Mouse (Mus musculus) myocyte (in vitro differentiated cells): ENCODE data around the gene Sptbn1. TPM values are rescaled to one million over a fixed set of nuclear protein-coding genes. Genes with fewer than 3 reads are reported as not detected.

Source experiments
- H3K27me3 ChIP-seq: one replicate; pipeline ENCODE4 v1.6.1; 2011; ENCODE audit not compliant: control insufficient read depth, insufficient read depth, insufficient read length
- H3K36me3 ChIP-seq: one replicate; pipeline ENCODE4 v1.6.1; 2011; ENCODE audit not compliant: control insufficient read depth, insufficient read depth
- H3K4me2 ChIP-seq: one replicate; pipeline ENCODE4 v1.6.1; 2011; ENCODE audit warnings: low read depth, control low read depth
- H3K4me3 ChIP-seq: one replicate; pipeline ENCODE4 v1.5.1; 2011; ENCODE audit warnings: mild to moderate bottlenecking, control low read depth, moderate library complexity
- H3K79me2 ChIP-seq: one replicate; pipeline ENCODE4 v1.6.1; 2011; ENCODE audit not compliant: control insufficient read depth, insufficient read depth
- H3ac ChIP-seq: one replicate; pipeline ENCODE4 v1.6.1; 2011; ENCODE audit not compliant: control insufficient read depth, insufficient read length
- CEBPB ChIP-seq: IDR thresholded peaks from 2 replicates; pipeline ENCODE4 v1.6.1; 2011; ENCODE audit warnings: mild to moderate bottlenecking, moderate library complexity; ENCODE audit not compliant: poor library complexity, insufficient read depth, severe bottlenecking
- E2F4 ChIP-seq: IDR thresholded peaks from one replicate; pipeline ENCODE4 v1.6.1; 2011; ENCODE audit warnings: mild to moderate bottlenecking, control low read depth, moderate library complexity; ENCODE audit not compliant: insufficient read depth
- MAX ChIP-seq: IDR thresholded peaks from one replicate; pipeline ENCODE4 v1.6.1; 2011; ENCODE audit warnings: low read depth, mild to moderate bottlenecking, control low read depth
- MYOD1 ChIP-seq, 3 experiments: IDR thresholded peaks; one replicate each; pipeline ENCODE4 v1.6.1; 2011; ENCODE audit warnings: control low read depth in 2 of 3, low read depth in 2 of 3, mild to moderate bottlenecking in 2 of 3, moderate library complexity in 1 of 3; ENCODE audit not compliant: insufficient read length in 2 of 3, control insufficient read depth in 1 of 3
- MYOG ChIP-seq, 3 experiments: IDR thresholded peaks; one replicate each; pipeline ENCODE4 v1.6.1; 2011; ENCODE audit warnings: control low read depth in 2 of 3, low read depth in 2 of 3, mild to moderate bottlenecking in 2 of 3; ENCODE audit not compliant: insufficient read length in 2 of 3, control insufficient read depth in 1 of 3, insufficient read depth in 1 of 3
- POLR2A ChIP-seq: IDR thresholded peaks from one replicate; pipeline ENCODE4 v1.6.1; 2011; ENCODE audit warnings: low read depth, mild to moderate bottlenecking, control low read depth, moderate library complexity; ENCODE audit not compliant: insufficient read length
- POLR2AphosphoS2 ChIP-seq: IDR thresholded peaks from one replicate; pipeline ENCODE4 v1.6.1; 2011; ENCODE audit warnings: low read depth, control low read depth; ENCODE audit not compliant: insufficient read length
- REST ChIP-seq: IDR thresholded peaks from one replicate; pipeline ENCODE4 v1.6.1; 2011; ENCODE audit warnings: mild to moderate bottlenecking, control low read depth, moderate library complexity; ENCODE audit not compliant: insufficient read depth, insufficient read length
- SRF ChIP-seq: IDR thresholded peaks from one replicate; pipeline ENCODE4 v1.6.1; 2011; ENCODE audit warnings: low read depth; ENCODE audit not compliant: control insufficient read depth, insufficient read length
- TCF12 ChIP-seq: IDR thresholded peaks from one replicate; pipeline ENCODE4 v1.6.1; 2011; ENCODE audit warnings: mild to moderate bottlenecking, control low read depth; ENCODE audit not compliant: poor library complexity, insufficient read depth, severe bottlenecking
- TCF3 ChIP-seq: IDR thresholded peaks from one replicate; pipeline ENCODE4 v1.6.1; 2011; ENCODE audit warnings: low read depth, control low read depth; ENCODE audit not compliant: insufficient read length
- USF1 ChIP-seq: IDR thresholded peaks from one replicate; pipeline ENCODE4 v1.6.1; 2011; ENCODE audit warnings: low read depth, mild to moderate bottlenecking, control low read depth, moderate library complexity
- polyA plus RNA-seq: library from polyadenylated mRNA; unstranded; fragments of >200 nt; fragmentation: generic; extraction: Trizol; gene quantifications from one replicate; pipeline ENCODE4 v1.2.1, GENCODE M21; 2012; ENCODE audit warnings: missing spikeins

The Sptbn1 gene
- polyA plus RNA-seq, 1 experiment, result 85.4 TPM

DNA sequence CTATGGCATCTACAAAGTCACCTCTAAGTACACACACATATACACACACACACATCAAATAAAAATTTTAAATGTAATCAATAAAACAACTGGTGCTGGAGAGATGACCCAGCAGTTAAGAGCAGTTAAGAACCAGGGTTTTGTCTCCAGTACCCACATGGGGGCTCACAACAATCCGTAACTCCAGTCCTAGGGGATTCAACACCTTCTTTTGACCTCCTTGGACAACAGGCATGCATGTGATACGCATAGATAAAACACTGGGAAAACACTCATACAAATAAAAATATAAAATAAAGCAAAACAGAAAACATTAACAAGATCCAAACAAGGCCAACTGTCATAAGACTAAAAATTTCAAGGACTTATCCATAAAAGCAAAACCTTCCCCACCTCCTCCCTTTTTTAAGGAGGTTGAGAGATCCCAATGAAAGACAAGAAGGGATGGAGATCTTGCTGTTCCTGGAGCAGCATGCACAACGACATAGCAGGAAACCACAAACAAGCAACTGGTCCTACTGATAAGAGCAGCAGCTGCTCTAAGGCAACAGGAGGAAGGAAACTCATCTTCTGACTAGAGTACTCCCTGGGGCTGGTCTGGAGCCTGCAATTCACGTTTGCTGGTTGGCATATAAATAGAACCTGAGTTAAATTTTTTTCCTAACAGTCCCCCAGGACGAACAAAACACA is 102.0 kb downstream of the Sptbn1 start:
- H3K4me3 ChIP-seq, result no peak overlapping the region
- no peaks in the 10 kb centered on the region for H3K27me3 ChIP-seq
- H3K4me2 ChIP-seq, result peak overlapping the region; percentile 47
- H3ac ChIP-seq, result no peak overlapping the region
- peaks cover 68% of the 10 kb centered on the region for H3K79me2 ChIP-seq
- H3K36me3 ChIP-seq, result no peaks in the 10 kb centered on the region
- TF ChIP-seq MYOD1 (IDR thresholded peaks at IDR 0.05; ENCODE audit: control insufficient read depth in 1 of 3, insufficient read length in 2 of 3, low read depth in 2 of 3) (peak; percentile 84 to 99 (median 95)), MAX (no peak), SRF (no peak), POLR2AphosphoS2 (no peak), TCF12 (peak; percentile 98), MYOG (IDR thresholded peaks at IDR 0.05; ENCODE audit: control insufficient read depth in 1 of 3, insufficient read depth in 1 of 3, insufficient read length in 2 of 3, low read depth in 2 of 3) (peak; percentile 58 to 96 (median 95)), USF1 (no peak), POLR2A (no peak), E2F4 (no peak), REST (no peak), CEBPB (no peak), TCF3 (peak; percentile 87)

DNA sequence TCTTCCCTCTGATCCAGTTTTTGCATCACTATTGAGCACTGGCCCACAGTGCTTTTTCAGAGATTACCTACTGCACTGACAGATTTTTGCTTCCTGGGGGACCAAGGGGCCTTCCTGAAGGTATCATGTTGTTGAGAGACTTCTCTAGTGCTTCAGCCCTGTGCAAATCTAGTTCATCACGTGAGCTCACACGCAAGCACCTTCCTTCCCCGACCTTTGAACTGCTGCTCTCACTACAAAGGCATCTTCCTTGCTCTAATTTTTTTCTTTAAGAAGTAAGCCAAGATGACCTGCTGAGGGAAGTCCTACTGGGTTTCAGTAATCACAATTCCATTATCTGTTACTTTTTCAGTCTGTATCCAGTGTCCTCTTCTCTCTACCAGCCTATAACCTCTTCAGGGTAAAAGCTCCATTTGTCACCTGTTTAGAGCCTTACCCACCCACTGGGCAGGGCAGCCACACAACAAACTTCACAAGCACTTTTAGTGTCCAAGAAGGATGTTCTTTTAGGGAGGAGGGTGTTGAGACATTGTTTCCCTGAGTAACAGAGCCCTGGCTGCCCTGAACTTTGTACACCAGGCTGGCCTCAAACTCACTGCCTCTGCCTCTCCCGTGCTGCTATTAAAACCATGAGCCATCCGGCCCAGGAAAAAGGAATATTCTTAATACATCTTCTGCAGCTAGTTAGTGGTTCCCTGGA is 103.3 kb downstream of the Sptbn1 start:
- no peak overlapping the region for H3ac ChIP-seq
- H3K79me2 ChIP-seq, result peaks cover 59% of the 10 kb centered on the region
- no peak overlapping the region for H3K4me2 ChIP-seq
- no peak for TF ChIP-seq E2F4
- TF ChIP-seq SRF, result no peak
- no peak for TF ChIP-seq REST
- no peak for TF ChIP-seq TCF12
- no peak for TF ChIP-seq MAX
- no peak for TF ChIP-seq CEBPB
- no peak for TF ChIP-seq MYOD1 (IDR thresholded peaks at IDR 0.05; ENCODE audit: control insufficient read depth in 1 of 3, insufficient read length in 2 of 3, low read depth in 2 of 3)
- TF ChIP-seq POLR2AphosphoS2, result no peak
- no peak for TF ChIP-seq MYOG (IDR thresholded peaks at IDR 0.05; ENCODE audit: control insufficient read depth in 1 of 3, insufficient read depth in 1 of 3, insufficient read length in 2 of 3, low read depth in 2 of 3)
- no peaks in the 10 kb centered on the region for H3K36me3 ChIP-seq
- H3K4me3 ChIP-seq, result no peak overlapping the region
- H3K27me3 ChIP-seq, result no peaks in the 10 kb centered on the region

DNA sequence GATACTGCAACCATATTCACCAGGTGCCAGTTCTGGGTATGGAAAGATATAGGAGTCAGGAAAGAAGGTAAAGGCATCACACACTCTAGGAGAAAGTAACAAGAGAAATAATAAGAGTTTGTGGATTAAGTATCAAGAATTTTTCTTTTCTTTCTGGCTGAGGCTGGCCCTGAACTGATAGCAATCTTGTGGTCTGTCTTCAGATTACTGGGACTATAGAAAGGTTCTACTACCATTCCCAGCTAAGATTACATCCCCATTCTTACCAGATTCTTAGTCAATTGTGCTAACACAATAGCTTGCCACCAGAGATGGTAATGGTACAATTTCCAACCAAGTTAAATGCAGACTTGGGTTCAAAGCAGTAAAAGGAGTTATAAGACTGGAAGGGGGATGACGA is 104.1 kb downstream of the Sptbn1 start:
- Histone ChIP-seq H3ac (no peak overlapping the region), H3K36me3 (peaks cover 4% of the 10 kb centered on the region), H3K27me3 (no peaks in the 10 kb centered on the region), H3K79me2 (peaks cover 64% of the 10 kb centered on the region), H3K4me3 (no peak overlapping the region), H3K4me2 (no peak overlapping the region)
- no peak for TF ChIP-seq MAX
- TF ChIP-seq E2F4, result no peak
- TF ChIP-seq MYOD1 (IDR thresholded peaks at IDR 0.05; ENCODE audit: control insufficient read depth in 1 of 3, insufficient read length in 2 of 3, low read depth in 2 of 3), result no peak
- TF ChIP-seq CEBPB, result no peak
- TF ChIP-seq POLR2A, result no peak

DNA sequence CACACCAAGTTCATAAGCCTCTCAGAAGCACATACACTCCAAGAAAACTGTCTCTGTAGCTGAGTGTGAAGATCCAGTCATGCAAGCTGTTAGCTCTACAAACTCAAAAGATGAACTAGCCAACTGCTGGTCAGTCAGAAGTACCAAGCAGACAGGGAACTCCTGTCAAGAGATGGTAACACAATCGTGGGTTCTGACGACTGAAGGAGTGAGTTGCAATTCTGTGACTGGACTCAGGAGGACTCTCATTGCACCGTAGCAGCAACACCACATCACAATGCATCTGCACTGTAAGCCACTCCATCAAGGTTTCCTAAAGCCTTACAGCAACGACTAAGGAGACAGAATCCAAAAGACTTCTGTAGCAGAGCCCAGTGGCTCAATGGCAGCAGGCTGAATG is 104.9 kb downstream of the Sptbn1 start:
- TF ChIP-seq MYOD1 (IDR thresholded peaks at IDR 0.05; ENCODE audit: control insufficient read depth in 1 of 3, insufficient read length in 2 of 3, low read depth in 2 of 3), result no peak
- TF ChIP-seq TCF12, result no peak
- H3K79me2 ChIP-seq, result peaks cover 64% of the 10 kb centered on the region
- H3K4me2 ChIP-seq, result no peak overlapping the region
- no peak overlapping the region for H3K4me3 ChIP-seq
- H3ac ChIP-seq, result no peak overlapping the region
- no peaks in the 10 kb centered on the region for H3K27me3 ChIP-seq
- H3K36me3 ChIP-seq, result peaks cover 11% of the 10 kb centered on the region

DNA sequence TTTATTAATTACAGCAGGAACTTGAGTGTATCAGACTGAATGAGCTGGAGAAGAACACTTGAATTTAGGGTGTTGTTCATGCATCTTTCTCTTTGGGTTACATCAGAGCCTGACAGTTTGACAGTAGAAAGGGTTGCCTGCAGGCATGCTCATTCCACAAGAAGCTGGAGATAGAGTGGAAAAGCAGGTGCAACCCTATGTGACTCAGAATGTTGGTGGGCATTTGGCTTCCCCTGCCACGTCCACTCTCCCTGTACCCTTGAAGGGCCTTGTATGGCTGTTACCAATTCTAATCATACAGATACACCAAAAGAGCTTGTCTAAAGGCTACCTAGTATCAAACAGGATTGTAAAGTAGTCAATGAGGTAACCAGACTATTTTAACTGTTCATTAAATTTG is 106.2 kb downstream of the Sptbn1 start:
- H3ac ChIP-seq, result no peak overlapping the region
- H3K79me2 ChIP-seq, result peaks cover 63% of the 10 kb centered on the region
- H3K4me2 ChIP-seq, result peak overlapping the region; percentile 57
- H3K27me3 ChIP-seq, result no peaks in the 10 kb centered on the region
- H3K36me3 ChIP-seq, result peaks cover 17% of the 10 kb centered on the region
- H3K4me3 ChIP-seq, result no peak overlapping the region
- TF ChIP-seq MYOD1 (IDR thresholded peaks at IDR 0.05; ENCODE audit: control insufficient read depth in 1 of 3, insufficient read length in 2 of 3, low read depth in 2 of 3) (peak in 2 of 3 experiments; percentile 72 to 76), TCF3 (no peak), MYOG (IDR thresholded peaks at IDR 0.05; ENCODE audit: control insufficient read depth in 1 of 3, insufficient read depth in 1 of 3, insufficient read length in 2 of 3, low read depth in 2 of 3) (peak in 1 of 3 experiments; percentile 32)
